Mouse (Mus musculus): ENCODE measurements around the gene Il17a.
"Not testable (repeated sequence)": the region's sequence is repeated elsewhere in the genome, so short reads cannot be mapped to it uniquely, and the experiment has no call there.

Il17a gene

DNA sequence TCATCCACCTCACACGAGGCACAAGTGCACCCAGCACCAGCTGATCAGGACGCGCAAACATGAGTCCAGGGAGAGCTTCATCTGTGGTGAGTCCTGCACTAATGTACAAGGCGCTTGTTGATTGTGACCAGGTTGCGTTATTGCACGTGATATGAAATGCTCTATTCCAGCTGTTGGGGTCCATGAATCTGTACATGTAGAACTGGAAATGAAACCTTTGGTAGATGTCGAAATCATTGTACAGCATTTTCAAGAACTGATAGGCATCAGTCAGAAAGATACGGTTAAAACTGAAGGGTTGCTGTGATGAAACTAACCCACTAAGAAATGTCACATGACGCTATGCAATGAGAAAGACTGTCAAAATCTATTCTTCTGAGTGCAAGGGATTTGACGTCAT is at the start of gene Il17a:
Gene Il17a (plus strand): TSS at position 3 of the 400 bp plus-strand sequence.
- in situ Hi-C loops (cut with MboI): no loop called here

DNA sequence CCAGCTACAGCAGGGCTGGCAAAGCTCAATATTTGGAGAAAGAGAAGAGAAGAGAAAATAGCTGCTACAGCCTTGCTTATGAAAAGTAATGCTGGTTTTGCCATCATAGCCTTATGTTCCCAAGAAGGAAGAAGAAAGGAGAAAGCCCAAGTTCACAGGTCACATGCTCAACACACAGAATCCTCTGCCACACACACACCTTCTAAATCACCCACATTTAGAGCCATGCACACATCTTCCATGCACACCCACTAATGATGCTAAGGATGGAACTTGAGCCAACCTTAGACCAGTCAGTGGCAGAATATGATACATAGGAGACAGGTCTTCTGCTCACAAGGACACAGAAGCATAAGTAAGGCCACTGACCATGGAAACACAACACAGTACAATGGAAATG is 47.9 kb upstream of the Il17a start:
- in situ Hi-C loops (cut with MboI): no loop called here

DNA sequence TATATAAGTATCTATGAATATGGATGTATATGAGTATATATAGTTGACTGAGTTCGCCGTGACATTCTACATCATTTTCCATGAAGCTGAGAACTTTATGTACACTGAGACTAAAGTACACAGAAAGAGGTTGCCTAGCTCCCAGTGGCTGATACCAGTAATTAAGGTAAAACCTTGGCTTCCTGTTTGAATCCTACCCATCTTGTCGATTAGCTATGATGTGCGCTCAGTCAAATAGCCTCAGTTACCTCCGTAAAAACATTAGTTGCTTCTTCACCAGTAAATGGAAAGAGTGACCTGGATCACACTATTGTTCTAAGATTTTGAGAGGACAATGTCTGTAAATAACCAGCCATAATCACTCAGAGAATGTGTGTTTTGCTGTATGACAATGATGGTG is 47.3 kb upstream of the Il17a start:
- in situ Hi-C loops (cut with MboI): no loop called here

DNA sequence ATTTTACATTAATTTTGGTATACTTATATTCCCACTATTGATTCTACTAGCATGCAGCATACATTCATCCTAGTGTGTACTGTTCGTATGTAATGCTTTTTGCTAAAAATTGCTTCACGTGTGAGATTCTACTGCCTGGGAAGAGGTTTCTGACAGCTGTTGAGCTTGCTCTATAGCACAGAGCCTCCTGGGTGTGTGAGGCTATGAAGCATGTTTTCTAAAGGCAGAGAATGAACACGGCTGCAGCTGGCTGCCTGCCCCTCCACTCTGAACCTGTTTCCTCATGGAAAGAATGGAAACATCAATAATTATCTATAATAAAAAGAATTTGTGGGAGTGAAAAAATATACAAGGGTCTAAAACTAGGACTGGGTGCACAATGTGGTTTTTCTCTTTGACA is 46.9 kb upstream of the Il17a start:
- in situ Hi-C loops (cut with MboI): no loop called here

DNA sequence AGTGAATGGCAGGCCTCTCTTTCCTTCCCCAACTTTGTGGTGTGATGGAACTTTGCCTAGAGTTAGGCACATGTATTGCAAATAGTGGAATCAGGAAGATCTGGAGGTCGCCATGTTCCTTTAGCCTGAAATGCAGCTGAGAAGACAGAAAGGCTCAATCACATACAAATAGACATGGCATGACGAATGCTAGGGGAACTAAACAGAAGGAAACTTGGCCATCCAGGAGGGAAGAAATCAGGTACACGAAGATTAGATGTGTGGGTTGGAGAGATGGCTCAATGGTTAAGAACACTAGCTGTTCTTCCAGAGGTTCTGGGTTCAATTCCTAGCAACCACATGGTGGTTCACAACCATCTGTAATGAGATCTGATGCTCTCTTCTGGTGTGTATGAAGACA is 46.3 kb upstream of the Il17a start:
- in situ Hi-C loops (cut with MboI): no loop called here

DNA sequence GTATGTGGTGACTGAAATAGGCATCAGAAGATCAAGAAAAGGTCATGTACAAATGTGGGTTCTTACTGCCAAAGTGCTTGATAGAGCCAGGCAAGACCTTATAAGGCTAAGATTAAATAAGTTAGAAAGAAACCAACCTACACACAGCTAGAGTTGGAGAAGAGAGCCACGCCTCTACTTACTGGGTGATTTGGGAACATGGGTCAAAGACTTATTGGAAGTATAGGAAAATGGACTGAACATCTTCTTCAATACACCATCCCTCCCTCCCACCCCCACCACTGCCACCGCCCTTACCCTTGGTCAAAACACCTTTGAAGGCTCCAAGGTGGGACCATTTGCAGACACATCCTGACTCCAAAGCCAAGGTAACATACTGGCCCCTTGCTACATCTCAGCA is 45.3 kb upstream of the Il17a start:
- in situ Hi-C loops (cut with MboI): no loop called here

DNA sequence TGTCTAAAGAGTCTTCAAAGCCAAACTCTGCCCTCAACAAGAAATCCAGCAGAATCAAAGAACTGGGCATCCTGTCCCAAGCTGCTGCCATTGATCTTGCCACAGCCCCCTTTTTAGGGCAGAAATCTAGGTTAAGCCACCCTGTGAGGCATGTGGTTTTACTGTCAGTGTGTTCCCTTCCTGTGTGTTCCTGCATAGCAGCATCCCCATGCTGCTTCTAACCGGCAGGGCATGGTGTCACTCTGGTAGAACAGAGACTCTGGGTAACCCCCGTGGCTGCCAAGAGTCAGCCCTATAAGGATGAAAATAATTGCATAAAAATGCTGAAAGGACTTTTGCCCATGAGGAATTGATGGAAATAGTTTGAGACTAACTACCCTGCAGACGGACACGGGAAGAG is 44.8 kb upstream of the Il17a start:
- in situ Hi-C loops (cut with MboI): no loop called here

DNA sequence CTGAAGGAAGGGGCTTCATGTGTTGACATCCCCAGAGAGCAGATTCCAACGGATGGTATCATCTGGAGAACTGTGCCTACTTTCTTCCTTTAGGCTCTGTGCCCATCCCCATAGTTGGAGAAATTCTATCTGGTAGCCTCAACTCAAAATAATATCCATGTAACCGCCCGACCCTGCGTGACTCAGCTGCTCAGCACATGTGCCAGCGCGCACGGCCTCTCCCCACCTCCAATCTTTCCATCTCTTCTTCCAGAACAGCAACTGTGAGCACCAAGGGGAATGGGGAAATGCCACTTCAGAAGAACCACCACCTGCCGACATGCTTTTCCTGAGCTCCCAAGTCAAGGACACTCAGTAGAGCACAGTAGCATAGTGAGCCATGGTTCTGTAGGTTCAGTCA is 39.4 kb upstream of the Il17a start:
- in situ Hi-C loops (cut with MboI): no loop called here

DNA sequence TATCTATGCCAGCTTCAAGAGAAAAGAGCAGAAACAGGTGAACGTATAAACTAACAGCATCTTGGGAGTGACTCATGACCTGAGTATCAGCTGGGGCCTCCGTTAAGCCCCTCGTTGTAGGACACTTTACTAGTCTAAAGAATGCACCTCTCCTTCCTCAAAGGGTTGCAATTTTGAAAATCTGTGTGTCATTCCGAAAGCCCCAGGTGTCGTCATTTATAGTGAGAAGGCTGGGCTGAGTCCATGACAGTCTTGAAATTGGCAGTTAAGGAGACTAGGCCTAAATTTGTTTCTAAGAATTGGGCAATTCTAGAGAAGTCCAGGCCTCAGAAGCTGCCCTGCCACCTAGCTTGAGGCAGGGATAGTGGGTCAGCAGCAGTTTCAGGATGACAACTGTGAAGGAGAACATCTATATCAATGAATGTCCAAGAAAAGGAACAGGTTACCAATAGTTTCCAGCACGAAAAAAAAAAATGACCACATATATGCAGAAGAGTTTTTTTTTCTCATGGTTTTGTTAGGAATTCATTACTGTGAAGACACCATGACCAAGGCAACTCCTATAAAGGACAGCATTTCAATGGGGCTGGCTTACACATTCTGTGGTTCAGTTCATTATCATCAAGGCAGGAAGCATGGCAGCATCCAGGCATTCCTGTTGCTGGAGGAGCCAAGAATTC is 36.9 kb upstream of the Il17a start:
- in situ Hi-C loops (cut with MboI): no loop called here

DNA sequence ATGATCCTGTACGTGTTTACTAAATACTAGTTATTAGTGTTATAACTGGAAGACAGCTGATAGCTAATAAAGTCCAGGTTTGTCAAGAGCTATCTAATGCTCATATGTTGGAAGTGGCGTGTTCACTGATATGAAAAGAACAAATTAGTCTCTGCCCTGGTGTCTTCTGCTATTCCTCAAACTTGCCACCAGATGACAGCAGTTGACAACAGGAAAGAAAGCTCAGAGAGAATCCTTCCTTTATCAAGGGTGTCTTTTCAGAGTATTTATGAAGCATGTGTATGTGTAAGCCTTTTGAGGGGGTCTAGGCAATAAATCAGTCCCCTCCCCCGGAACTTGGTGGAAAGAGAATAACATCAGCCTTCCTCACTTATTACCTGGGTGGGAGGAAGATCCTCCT is 30.7 kb upstream of the Il17a start:
- in situ Hi-C loops (cut with MboI): no loop called here

DNA sequence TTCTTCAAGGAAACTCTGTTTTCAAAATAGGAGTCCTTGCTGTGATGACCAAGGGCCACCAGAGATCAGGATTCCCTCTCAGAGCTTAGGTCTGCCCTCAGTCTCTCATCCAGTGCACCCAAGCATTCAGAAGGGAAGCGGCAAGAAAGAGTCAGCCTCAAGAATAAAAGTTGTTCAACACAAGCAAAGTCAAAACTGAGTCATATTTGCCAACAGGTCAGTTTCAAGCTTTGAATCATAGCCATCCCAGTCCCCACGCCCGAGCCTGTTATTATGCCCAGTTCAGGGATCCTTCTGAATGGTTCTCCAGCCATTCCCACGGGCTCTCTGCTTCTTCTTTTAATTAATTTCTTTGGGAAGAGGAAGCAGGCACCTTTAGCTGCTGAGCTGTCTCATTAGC is 5.9 kb downstream of the Il17a start:
- in situ Hi-C loops (cut with MboI): no loop called here

DNA sequence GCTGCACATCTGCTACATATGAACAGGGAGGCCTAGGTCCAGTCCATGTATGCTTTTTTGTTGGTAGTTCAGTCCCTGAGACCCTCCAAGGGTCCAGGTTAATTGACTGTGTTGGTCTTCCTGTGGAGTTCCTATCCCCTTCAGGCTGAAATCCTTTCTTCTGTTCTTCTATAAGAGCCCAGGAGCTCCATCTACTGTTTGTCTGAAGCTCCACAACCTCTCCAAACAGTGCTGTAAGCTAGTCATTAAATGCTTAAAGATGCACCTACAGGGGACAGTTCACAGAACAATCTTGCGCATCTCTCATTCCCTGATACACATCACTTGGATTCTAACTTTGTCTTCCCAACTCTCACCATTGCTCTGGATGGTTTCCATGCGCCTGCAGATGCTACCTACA is 7.8 kb downstream of the Il17a start:
- in situ Hi-C loops (cut with MboI): no loop called here

DNA sequence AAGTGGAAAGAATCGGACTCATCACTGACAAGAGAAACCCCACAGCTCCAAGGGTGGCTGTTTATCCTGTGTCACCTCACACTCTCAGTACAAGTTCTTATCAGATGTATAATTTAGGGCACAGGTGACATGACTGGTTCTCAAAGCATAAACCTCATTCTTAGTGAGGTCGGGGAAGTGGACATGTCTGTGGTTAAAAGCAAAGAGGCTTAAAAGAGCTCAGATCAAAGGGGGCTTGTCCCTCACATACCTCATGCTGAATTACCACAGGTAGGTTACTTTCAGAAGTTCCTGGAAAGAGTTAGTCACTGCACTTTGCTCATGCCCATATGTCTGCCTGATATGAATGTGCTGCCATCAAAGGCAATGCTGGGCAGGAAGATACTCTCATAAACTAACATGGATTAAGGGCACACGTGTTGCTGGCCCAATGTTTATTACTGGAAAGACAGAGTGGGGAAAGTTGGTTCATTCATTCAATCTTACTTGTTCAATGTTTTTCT is 9.8 kb downstream of the Il17a start:
- in situ Hi-C loops (cut with MboI): no loop called here

DNA sequence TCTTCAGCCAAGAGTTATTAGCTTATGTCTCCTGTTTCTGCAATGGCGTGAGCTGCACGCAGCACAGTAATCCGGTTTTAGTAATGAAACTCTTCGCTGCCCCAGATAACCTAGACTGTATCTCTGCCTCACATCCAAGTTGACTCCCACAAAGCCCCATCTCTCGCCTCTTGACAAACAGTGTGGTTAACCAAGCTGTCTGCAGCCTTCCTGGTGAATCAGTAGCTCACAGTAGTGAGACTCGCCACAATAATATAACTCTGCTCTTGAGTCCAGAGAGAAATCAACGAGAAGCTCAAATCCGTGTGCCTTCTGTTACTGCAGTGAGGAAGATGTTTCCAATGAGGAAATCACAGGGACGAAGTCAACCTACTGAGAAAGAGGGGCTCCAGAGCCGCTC is 23.7 kb downstream of the Il17a start:
- in situ Hi-C loops (cut with MboI): no loop called here

DNA sequence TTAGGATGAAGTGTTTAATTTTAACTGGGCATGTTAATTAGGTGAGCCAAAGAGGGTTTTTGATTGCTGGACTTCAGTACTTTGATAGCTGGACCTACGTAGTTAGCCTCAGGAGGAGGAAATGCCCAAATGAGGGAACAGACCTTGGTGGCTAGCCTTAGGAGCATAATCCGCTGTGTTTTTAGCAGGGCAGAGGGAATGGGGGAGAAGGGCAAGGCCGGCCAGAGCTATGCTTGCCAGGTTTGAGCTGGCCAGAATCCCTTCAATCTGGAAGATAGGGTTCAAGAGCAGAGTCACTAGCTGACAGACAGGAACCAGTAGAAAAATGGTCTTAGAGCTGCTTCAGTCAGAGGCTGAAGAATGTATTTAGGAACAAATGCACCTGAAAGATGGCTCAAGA is 26.9 kb downstream of the Il17a start:
- in situ Hi-C loops (cut with MboI): no loop called here

DNA sequence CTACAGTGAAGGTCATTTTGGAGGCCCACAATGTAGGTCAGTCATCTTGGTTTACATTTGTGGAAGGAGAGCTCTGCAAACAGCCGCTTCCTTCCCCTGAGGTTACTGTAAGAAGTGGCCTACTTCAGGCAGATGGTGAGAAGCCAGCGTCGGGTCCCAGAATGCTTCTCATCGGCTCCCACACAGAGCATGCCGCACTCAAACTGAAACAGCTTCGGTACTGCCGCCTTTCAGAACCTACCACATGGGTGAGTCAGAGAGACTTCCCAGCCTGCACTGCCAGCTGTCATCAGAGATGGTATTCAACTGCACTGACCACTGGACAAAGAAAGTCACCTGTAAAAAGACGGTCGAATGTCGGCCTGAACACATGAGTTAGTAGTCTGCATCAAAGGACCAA is 29.1 kb downstream of the Il17a start:
- in situ Hi-C loops (cut with MboI): no loop called here

DNA sequence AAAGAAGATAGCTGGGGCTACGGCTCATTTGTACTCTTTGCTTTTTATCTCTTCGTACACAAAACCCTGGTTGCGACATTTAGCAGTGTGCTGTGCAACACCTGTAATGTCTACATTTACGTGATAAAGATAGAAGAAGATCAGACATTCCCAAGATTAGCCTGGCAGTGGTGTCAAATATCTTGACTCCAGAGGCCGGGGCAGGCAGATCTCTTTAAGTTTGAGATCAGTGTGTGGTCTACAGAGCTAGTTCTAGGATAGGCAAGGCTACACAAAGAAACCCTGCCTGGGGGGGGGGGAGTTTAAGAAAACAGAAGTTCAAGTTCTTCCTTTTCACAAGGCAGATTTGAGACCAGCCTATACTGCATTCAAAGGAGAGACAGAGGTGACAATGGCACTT is 29.6 kb downstream of the Il17a start:
- in situ Hi-C loops (cut with MboI): no loop called here

DNA sequence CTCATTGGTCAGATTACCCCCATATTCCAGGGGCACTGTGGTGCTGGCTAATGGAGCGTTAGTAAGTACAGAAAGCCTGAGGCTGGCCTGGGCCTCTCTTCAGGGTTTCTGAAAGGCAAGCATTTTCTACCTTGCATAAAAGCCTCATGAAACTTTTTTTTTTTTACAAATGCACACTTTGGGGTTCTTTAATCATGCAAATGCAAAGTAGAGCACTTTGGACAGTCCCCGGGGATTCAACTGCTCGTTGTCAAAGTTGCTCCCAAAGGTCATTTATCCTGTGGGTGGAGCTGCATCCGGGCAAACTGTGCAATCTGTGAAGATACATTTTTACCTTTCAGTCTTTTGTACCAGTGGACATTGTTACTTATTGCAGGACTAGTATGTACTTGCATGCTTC is 30.7 kb downstream of the Il17a start:
- in situ Hi-C loops (cut with MboI): no loop called here

DNA sequence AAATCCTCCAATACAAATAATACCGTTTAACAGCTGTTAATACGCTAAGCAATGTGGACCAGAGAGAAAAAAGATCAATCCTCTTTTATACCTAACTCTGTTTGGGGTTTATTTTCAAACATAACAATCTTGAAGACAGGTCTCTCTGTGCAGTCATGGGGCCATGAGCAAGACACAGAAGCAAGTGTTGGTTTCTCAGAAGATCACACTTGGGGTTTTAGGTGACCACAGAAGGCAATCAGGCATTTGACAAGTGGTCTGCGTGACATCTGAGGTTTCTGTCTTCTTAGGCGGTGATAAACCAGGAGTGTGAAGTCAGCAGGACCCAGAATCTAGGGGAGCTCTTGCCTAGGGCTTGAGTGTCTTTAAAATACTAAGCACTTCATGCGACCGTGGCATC is 35.8 kb downstream of the Il17a start:
- in situ Hi-C loops (cut with MboI): no loop called here

DNA sequence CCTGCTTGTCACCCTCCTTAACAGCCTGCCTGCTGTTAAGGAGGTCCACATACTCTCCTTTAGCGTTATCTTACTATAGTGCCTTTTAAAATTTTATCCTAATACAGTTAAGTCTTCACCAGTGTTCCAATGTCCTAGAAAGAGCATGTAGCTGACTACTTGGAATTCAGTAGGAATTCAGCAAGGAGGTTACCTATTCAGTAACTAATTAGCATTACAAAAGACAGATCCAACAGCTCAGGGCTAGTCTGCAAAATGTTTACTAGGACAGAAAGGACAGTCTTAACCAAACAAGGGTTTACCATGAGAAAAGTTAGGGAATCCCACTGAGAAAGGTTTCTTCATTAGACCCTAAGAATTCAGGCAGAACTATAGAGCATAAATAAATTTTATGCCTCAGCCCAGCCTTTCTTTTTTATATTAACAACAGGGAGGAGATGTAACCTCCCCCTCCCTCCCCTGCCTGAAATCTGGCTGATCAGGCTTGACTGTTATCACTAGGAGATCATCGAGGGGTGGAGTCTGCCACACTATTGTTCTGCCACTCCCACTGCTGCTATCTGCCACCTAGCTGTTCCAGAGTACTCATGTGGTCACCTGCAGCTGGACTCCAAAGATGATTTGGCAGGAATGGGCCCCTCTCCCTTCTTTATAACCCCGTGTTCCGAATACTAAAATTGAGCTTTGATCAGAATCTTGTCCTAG is 43.5 kb downstream of the Il17a start:
- in situ Hi-C loops (cut with MboI): not testable (repeated sequence)

DNA sequence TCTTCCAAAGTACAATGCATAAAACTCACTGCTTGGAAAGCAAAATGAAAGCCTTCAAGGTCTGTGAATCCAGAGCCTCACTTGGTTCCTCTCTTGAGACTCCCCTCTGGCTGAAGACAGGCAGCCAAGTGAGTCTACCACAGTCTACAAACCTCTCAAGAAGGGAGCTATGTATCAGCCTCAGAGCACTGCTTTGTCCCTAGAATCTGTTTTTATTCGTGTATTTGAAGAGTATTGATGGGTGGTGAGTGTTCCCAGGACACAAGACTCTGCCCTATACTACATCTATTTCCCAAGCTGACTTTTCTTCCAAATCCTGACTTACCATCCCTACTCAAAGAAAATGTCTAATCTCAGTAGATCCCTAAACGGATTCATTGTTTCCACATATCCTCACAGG is 47.7 kb downstream of the Il17a start:
- in situ Hi-C loops (cut with MboI): no loop called here

Measured in mature B cell (primary cell).